Mouse (Mus musculus) NIH3T3 (cell line): Measurements from ENCODE around the gene Gsc.
A peak's percentile ranks its signal among the peaks of the same experiment; 100 is the strongest.
"Not testable (repeated sequence)": the region's sequence is repeated elsewhere in the genome, so short reads cannot be mapped to it uniquely, and the experiment has no call there.

Experiments used
- DNase-seq: peaks from one replicate; pipeline ENCODE4 v3.0.0-alpha.2; 2012; ENCODE audit warnings: low read depth

The Gsc gene

DNA sequence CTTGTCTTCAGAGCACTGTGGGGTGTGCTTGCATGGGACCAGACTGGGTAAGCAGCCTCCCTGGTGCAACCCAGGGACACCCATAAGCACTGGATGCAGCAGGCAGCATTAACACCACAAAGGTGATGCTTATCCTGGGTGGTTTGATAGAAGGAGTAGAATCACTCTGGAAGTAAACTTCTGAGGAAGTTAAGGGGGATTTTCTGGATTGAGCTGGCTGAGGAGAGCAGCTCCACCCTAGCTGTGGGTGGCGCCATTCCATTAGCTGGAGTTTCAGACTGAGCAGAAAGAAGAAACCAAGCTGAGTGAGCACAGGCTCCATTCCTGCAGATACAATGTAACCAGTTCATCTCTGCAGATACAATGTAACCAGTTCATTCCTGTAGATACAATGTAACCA is 20.1 kb downstream of the Gsc start:
- DNase-seq, result no peak

DNA sequence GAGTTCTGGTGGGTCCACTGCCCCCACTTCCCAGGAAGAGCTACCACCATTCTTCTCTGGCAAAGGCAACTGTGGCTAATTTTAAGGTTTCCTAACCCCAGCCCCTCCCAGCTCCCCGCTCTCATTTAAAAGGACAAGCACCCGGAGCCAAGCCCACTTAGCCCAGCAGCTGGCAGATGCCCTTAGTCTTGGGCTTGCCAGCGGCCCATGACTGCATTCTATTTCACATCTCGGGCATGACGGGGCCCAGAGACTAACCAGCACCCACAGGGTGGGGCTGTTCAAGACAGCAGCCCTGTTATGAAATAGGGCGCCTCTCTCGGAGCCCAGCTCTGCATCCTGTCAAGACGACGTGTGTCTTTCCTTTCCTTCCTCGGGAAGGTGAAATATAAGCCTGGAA is 22.9 kb downstream of the Gsc start:
- DNase-seq, result no peak

DNA sequence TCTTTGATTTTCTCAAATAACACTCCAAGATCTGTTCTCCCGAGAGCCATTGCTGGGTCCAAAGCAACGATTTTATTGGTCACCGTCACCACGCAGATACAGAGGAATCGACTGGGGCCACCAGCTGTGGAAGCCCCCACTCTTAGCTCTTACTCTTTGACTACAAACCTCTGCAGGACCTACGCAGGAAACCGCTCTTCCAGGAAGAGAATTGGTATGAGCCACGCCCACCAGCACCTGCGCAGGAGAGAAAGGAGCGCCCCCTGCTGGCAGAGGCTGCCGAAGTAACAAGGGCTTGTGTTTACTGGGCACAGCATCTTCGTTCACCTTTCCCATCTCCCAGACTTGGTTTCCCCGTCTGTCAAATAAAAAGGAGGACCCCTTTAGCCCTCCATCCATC is 25.0 kb downstream of the Gsc start:
- DNase-seq, result peak; percentile 19

DNA sequence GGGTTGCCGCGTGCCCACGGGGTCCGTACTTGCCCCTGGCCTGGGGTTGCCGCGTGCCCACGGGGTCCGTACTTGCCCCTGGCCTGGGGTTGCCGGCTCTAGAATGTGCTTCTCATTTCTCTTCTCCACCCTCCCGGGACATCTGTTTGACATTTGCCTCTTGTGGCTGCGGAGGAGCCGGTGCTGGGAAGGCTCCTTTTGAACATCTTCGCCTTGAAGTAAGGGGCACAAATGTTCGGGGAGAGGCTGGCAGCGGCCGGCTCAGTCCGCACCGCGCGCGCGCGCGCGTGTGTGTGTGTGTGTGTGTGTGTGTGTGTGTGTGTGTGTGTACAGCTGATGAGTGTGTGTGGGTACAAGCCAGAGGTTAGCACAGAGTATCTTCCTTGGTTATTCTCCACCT is 26.1 kb downstream of the Gsc start:
- DNase-seq, result not testable (repeated sequence)

DNA sequence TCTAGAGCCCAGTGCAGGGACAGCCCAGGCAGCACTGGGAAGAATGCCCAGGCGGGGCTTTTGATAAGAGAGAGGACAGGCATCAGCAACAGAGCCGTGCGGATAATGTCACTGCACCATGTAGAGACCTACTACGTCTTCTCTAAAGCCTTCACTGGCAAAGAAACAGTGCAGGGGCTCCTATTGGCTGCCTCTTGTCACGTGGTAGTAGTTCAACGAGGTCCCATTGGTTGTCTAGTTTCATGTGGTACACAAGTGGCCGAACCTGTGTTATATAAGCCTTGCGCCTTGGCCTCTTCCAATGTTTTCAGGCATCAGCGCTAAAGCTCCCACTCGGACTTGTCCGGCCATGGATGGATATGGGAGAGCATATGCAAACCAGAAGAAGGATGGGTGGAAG is 29.4 kb downstream of the Gsc start:
- no peak for DNase-seq

DNA sequence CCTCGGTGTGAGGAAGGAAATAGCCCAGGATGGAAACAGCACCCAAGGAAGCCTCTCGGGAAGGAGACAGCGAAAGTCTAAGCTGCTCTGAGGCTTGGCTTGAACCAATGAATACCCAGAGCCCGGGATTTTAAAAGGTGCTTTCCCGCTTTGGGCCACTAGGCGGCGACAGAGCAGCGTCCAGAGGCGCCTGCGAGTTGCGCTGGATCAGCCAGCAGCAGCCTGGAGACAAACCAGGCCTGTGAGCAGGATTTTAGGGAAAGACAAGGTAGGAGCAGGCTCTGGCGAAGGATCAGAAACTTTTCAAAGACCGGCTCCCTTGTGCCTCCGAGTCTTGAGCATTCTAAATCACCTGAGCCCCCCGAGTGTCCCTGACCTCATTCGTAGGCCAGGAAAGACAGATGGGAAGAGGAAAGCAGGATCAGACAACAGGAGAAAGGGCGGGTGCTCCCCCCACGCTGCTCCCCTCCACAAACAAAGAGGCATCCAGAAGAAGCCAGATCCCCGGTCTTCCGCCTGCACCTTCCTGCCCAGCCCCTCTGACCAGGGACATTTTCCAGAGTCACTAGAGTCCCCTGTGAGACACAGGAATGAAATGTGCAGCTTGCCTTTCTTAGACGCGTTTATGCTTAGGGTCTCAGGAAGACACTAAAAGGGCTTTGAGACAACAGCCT is 32.9 kb downstream of the Gsc start:
- peak; percentile 89 for DNase-seq

DNA sequence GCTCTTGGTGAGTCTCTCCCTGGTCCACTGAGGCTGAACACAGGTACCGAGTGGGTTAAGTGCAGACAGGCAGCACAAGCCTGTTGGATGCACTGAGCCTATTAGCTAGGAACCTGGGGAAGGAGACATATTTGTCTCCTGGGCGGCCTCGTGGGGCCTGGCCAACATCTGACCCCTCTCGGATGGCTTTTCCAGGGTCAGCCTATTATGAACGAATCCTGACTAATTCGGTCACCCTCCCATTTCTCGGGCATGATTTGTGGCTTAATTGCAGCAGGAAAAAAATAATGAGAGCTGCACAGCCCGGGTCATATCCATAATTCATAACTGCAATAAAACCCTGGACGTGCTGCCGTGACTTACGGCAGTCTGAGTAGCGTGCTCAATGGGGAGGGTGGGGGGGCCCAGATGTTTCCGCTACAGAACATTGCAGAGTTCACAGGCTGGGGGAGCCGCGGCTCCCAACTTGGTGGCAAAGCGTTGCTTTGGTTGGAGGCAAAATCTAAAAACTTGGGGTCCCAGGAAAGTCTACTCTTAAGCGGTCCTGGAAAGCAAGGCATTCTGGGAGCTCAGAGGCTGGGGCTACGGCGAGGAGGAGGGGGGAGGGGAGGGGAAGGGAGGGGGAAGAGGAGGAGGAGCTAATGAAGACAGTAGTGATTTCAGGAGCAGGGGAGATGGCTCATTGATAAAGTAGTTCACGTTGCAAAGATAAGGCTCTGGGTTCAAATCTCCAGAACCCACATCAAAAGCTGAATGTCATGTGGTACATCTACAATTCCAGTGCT is 39.0 kb downstream of the Gsc start:
- DNase-seq, result no peak

DNA sequence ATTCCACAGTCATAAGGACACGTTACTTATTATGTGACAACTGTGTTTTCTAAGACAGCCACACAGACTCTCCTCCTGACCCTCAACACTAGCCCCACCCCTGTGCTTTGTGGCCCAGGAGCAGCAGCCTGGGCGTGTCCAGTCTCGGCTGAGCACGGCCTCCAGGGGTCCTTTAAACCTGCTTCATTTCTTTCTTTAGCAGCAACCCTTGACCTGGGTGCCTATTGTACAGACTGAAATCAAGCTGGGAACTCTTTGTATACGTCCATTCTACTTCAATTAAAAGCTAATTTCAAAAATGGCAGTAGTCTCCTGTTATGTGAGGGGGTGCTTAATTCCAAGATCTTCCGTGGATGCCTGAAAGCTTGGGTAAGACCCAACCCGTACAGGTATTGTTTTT is 39.9 kb downstream of the Gsc start:
- DNase-seq, result no peak

DNA sequence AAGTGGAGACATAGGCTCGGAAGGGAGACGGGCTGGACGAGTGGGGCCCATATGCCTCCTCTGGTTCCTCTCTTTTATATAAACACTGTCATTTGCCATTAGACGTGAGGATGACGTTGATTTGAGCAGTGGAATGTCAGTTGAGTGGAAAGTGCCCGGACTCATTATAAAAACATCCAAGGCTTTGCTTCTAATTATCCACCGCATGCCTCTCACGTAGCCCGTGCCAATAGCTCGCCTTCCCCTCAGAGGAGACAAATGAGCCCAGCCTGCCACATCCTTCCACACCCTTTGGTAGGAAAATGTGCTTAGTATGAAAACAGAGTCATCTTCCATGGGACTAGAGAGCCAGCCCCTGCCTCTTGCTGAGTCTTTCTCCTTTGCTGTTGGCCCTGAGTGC is 41.8 kb downstream of the Gsc start:
- DNase-seq, result no peak

DNA sequence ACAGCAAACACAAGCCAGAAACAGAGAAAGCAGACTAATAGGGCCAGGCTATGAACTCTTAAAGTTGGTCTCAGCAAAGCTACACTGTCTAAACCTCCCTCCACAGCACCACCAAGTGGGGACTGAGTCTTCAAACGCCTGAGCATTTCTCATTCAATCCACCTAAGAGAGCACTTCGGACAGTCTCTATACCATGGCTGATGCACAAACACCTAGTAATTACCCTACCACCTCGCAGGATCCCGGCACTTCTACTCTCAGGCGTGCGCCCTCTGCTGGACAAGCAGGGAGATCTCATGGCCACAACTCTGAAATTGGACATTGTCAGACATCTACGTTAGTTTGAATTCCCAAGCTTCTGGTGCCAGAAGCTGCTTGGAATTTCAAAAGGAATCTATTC is 46.2 kb downstream of the Gsc start:
- DNase-seq, result peak; percentile 57

DNA sequence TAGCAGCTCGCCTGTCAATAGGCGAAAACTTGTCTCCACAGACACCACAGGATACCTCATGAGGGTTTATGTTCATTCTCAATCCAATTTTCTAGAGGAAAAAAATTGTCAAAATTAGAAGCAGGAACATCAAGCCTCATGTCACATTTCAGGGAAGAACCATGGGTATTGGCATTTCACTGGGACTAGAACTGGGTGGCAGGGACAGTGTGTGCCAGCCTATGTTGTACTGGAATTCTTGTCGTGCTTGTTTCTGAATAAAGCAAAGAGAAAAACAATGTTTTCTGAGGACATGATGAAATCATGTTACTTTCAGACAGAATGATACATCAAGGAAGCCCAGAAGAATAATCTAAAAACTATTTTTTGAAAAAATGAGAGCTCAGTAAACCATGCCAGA is 47.5 kb downstream of the Gsc start:
- DNase-seq, result no peak

DNA sequence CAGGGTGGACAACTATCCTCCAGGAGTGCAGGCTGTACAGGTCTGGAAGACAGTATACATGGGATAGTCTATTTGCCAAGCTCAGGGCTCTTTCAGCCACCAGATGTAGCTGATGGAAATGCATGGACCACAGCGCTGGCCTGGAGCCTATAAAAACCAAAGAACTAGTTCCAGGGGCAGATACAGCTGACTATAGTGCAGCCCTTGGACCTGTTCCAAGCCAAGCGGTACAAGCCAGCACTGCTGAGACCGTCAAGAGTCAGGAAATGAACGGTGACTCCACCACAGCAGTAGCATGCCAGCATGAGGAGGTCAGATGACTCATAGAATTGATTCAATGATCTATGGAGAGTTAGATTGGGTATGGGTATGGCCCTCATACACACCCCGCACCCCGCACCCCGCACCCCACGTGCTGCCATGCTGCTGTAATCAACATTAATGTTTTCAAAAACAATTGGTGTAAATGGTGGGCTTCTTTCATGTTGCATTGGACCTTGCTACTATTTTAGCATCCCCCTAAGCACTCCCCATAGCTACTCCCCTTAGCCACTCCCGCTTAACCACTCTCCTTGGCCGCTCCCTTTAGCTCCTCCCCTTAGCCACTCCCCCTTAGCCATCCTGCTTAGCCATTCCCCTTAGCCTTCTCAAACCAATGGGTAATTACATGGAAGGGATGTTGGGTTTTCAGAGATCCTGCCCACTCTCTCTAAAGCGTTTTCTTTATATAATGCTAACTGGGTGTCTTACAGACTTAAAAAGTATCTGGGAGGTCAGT is 50.3 kb downstream of the Gsc start:
- peak; percentile 36 for DNase-seq
